Mouse (Mus musculus) thymus, adult 2 months (tissue): ENCODE results near the gene Rad51b.

Source experiments
- CTCF ChIP-seq: fragments of 200-500 bp; IDR thresholded peaks from 2 replicates; pipeline ENCODE4 v1.5.1; 2012; ENCODE audit warnings: mild to moderate bottlenecking, control low read depth, low read length, moderate library complexity, borderline replicate concordance; ENCODE audit not compliant: control insufficient read depth, poor library complexity, insufficient read depth; ENCODE audit errors: extremely low read depth
- POLR2A ChIP-seq: fragments of 200-500 bp; IDR thresholded peaks from 2 replicates; pipeline ENCODE4 v1.6.1; 2012; ENCODE audit warnings: mild to moderate bottlenecking, low read length, control low read depth, moderate library complexity; ENCODE audit not compliant: control insufficient read depth, poor library complexity, insufficient read depth; ENCODE audit errors: extremely low read depth

- no peak for TF ChIP-seq POLR2A
- TF ChIP-seq CTCF = no peak
These were observed 563.1 kb downstream of the Rad51b start for GRCm38 (mm10) chr12:79860248-79860555.
